Mouse (Mus musculus): ENCODE results near the gene Isg20l2.

- no peak for TF ChIP-seq CTCF (IDR thresholded peaks at IDR 0.05; ENCODE audit: low read depth, low read length)
- no peak for TF ChIP-seq POLR2A (IDR thresholded peaks at IDR 0.05; ENCODE audit: borderline replicate concordance, low read depth, low read length)
Measured at GRCm38 (mm10) chr3:87935201-87935600, 5.1 kb downstream of the Isg20l2 start.

Measured in bone marrow macrophage, adult 2 months (primary cell).